Mouse (Mus musculus): Measurements from ENCODE around the gene Cables2.

The Cables2 gene

DNA sequence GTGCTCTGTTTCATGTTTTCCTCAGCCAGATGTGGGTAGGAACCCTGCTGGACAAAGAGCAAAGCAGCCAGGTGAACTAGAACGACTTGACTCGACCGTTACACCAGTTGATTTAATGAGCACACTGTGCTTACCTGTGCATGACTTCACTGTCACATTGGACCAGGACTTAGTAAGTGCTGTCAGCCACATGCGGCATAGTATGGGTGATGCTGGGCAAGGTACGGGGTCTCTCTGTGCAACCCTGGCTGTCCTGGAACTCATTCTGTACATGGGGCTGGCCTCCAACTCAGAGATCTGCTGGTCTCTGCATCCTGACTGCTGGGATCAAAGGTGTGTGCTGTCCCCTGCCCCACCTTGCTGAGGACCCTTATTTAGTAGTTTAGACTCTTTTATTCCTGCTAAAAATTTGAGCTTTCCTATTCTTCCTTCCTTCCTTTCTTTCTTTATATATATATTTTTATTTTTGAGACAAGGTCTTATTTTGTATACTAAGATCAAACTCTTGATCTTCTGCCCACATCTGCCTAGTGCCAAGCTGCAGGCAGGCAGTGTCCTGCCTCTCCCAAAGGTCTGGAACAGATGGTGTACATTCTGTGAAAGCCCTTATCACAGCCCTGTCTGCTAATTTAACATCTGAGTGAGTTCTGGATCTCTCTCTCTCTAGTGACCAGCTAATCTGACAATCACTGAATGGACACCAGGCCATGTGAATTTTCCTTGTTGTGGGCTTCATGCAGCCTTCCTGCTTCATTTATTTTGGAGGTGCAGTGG lies 18.7 kb downstream of the Cables2 start:
- DNase-seq = no peak

GRCm38 (mm10) chr2:180251838-180252237 lies 21.5 kb downstream of the Cables2 start:
- no peak for DNase-seq

DNA sequence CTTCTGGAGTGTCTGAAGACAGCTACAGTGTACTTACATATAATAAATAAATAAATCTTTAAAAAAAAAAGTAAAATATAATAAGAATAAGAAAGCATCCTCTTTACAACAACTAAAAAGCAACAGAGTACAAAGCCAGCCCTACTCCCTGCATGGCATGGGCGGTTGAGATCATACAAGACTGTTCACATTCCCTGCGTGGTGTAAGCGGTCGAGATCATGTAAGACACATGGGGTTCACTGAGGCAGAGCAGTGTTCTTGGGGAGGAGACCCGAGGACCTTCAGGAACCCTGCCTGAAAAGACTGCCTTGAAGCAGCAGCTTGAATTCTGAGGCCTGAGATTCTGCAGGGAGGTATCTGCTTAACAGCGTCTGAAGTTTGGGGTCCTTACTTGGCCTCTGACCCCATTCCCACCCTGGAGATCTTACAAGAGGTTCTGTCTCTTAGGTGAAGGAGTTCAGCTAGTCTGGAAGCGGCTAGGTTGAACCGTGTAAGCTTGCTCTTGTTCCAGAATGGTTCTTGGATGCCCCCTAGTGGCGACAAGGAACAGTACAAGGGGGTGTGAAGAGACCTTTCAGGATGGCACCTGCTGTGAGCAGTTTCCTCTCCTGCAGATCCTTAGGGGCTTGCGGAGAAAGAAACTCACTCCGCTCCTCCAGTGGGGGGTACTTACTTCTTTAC lies 22.2 kb downstream of the Cables2 start:
- peak; percentile 62 to 63 for DNase-seq

DNA sequence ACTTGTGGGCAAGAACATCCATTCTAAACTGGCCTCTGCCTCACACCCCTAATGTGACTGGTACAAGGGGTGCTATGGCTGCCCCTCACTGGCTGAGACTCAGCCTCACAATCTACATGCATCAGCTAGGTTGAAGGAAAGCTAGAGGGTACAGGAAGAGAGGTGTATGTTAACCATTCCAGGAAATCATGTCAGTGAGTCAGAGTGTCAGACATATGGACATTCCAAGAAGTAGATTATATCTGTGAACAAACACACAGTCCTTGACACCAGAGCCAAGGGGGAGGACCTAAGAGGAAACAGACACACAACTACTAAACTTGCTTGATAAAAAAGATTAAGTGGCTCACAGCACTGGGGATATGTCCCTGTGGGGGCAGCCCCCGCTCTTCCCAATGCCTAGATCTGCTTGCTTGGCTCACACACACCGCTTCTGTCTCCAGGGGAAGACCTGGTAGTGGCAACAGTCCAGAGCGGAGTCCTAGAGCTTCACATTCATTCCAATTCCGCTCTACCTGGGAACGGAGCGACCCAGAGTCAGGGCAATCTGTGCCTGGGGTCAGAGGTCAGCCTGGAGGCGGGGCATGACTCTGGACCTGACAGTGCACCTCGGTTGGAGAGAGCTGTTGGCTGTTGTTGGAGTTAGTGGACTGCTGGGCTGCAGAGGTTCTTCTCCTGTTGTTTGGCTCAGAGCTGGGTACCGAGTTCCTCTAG lies 24.2 kb downstream of the Cables2 start:
- DNase-seq = no peak

GRCm38 (mm10) chr2:180247916-180248315 lies 25.4 kb downstream of the Cables2 start:
- DNase-seq = no peak

DNA sequence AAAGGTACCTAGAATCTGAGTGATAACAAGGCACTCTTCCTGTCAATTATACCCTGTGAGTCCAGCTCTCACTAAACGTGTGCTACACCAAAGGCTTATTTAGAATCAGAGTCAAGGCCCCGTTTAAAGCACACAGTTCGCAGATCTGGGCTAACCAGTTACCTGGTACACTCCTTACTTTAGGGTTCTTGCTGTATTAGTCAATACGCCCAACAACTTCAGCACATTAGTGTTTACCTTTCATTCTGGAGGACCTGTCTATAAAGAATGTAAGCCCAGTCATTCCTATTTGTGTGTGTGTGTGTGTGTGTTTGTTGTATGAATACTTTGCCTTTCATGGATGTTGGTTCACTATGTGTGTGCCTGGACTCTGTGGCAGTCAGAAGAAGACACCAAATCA lies 30.2 kb downstream of the Cables2 start:
- no peak for DNase-seq

DNA sequence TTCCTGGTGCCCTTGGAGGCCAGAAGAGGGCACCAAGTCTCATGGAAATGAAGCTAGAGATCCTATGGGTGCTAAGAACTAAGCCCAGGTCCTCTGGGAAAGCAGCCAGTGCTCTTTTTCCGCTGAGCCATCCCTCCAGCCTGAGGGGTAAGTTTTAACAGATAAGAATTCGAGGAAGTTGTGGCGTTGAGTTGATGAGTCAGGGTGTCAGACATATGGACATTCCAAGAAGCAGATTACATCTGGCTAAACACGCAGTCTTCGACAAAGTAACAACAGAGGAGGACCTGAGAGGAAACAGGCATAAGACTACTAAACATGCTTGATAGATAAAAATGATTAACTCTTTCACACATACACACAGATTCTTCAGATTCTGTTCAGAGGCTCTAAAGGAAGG lies 34.7 kb downstream of the Cables2 start:
- DNase-seq = no peak

DNA sequence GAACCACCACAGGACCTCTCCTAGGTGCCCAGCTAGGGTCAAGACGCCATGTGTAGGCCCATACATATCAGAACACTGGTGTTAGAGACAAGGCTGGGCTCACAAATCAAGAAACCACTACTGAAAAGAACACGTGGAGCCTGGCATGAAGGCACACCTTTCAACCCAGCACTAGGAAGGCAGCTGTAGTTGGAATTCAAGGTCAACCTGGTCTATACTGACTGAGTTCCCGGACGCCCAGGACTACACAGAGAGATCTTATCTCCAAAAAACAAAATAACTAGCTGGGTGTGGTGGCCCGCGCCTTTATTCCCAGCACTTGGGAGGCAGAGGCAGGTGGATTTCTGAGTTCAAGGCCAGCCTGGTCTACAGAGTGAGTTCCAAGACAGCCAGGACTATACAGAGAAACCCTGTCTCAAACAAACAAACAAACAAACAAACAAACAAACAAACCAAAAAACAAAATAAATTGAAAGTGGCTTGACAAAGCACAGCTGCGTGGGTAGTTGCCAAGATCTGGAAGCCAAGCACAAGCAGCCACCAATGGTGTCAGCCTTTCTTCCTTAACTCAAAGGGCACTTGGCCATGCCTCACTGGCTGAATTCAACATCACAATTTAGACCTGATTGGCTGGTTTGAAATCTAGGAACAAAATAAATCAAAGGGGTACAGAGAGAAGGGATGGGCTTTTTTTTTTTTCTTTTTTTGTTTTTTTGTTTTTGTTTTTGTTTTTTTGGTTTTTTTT lies 35.5 kb downstream of the Cables2 start:
- DNase-seq = no peak

GRCm38 (mm10) chr2:180236930-180237329 lies 36.4 kb downstream of the Cables2 start:
- no peak for DNase-seq

DNA sequence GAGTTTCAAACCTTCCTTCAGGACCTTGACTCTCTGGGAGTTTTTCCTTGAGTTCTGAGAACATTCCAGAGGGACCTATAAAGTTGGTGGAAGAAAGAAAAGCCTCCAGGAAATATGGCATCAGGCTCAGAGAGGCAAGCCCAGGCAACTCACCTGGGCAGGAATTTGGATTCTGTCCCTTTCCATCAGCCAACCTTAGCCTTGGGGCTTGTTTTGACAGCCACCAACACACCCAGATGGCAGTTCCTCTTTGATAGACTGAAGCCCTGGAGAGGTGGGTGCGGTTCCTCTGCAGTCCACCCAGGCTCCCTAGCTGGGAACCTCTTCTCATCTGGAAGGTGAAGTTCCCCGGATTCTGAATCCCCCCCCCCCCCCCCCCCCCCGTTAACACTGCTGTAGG lies 36.8 kb downstream of the Cables2 start:
- DNase-seq = no peak

GRCm38 (mm10) chr2:180235788-180236187 lies 37.5 kb downstream of the Cables2 start:
- DNase-seq = no peak

- no peak for DNase-seq
Observed at GRCm38 (mm10) chr2:180234980-180235379, 38.3 kb downstream of the Cables2 start.

- no peak for DNase-seq
Observed at GRCm38 (mm10) chr2:180234353-180234752, 38.9 kb downstream of the Cables2 start.

GRCm38 (mm10) chr2:180233101-180233904 lies 40.0 kb downstream of the Cables2 start:
- DNase-seq = no peak

DNA sequence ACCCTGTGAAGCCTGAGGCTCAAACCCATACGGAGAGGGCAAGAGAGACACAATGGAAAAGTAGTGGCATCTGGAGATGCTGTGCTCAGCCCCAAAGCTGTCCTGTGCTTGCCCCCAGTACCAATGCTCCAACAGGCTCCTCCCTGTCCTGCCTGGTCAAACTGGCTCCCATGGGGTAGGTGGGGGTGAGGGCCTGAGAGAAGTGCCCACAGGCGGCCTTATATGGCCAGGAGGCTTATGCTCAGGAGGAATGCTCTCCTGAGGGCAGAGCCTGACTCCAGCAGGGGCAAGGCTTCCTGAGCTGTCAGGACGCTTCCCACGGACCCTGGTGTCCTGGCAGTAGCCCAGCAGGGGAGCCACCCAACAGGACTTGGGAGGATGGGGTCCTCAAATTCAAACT lies 42.8 kb downstream of the Cables2 start:
- DNase-seq = no peak

GRCm38 (mm10) chr2:180229129-180229528 lies 44.2 kb downstream of the Cables2 start:
- DNase-seq = no peak

GRCm38 (mm10) chr2:180228592-180228991 lies 44.7 kb downstream of the Cables2 start:
- no peak for DNase-seq

GRCm38 (mm10) chr2:180228060-180228458 lies 45.2 kb downstream of the Cables2 start:
- no peak for DNase-seq

DNA sequence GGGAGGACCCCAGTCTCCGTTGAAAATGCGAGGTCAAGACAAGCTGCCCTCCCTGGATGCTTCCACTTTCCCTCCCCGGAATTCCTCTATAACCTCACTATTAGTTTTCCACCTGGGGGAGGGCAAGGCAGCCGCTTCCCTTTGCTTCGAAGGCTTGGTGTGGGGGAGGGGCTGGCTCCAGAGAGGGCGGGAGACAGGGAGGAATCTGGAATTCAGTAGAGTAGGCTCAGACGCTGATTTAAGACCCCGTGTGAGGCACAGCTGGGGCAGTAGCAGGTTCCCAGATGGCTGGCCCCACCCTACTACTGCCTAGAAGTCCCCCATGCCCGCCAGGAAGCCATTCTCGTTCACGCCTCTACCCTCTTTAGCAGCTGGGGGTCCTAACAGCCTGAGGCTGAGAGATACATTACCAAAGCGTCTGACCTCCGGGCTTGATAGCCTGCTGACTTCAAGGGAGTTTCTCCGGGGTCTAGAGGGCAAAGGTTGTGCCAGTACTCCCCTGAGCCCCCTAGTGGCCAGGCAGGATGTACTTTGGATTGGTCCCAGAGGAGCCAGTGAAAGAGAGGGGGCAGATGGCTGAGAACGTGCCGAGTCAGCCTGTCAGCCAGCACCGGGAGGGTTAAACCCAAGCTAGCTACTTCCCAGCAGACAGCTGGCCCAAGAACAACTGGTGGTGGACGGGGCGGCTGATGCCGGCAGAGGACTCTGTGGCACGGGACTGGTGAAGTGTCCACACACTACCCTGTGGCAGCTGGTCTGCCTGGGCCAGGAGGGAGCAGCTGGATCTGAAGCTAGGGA lies 45.8 kb downstream of the Cables2 start:
- DNase-seq = peak; percentile 51

GRCm38 (mm10) chr2:180225762-180226378 lies 47.4 kb downstream of the Cables2 start, which contains the start of gene Lama5:
Lama5 (minus strand) TSS chr2:180225859.
- no peak for DNase-seq
